Mouse (Mus musculus): ENCODE measurements around the gene Ceacam20.
"Not testable (repeated sequence)": the region's sequence is repeated elsewhere in the genome, so short reads cannot be mapped to it uniquely, and the experiment has no call there.

Ceacam20 gene

GRCm38 (mm10) chr7:19964985-19965579 lies at the start of gene Ceacam20:
TSS of gene Ceacam20 (plus strand) at chr7:19965412.
- no peak for DNase-seq (ENCODE audit: extremely low spot score)

GRCm38 (mm10) chr7:19920166-19920505 lies 45.1 kb upstream of the Ceacam20 start:
- no peak for DNase-seq (ENCODE audit: extremely low spot score)

- DNase-seq (ENCODE audit: extremely low spot score) = peak; percentile 80
Measured at GRCm38 (mm10) chr7:19920506-19921261, 44.5 kb upstream of the Ceacam20 start, which contains the start of gene Pvr. TSS of gene Pvr (minus strand) at chr7:19921160.

GRCm38 (mm10) chr7:19923354-19923753 lies 41.9 kb upstream of the Ceacam20 start:
- no peak for DNase-seq (ENCODE audit: extremely low spot score)

- peak; percentile 11 for DNase-seq (ENCODE audit: extremely low spot score)
Measured at GRCm38 (mm10) chr7:19923797-19924196, 41.4 kb upstream of the Ceacam20 start.

GRCm38 (mm10) chr7:19925376-19925775 lies 39.8 kb upstream of the Ceacam20 start:
- no peak for DNase-seq (ENCODE audit: extremely low spot score)

GRCm38 (mm10) chr7:19926849-19927480 lies 38.2 kb upstream of the Ceacam20 start:
- DNase-seq (ENCODE audit: extremely low spot score) = no peak

- DNase-seq (ENCODE audit: extremely low spot score) = no peak
Measured at GRCm38 (mm10) chr7:19928486-19928885, 36.7 kb upstream of the Ceacam20 start.

GRCm38 (mm10) chr7:19930481-19930880 lies 34.7 kb upstream of the Ceacam20 start:
- not testable (repeated sequence) for DNase-seq (ENCODE audit: extremely low spot score)

GRCm38 (mm10) chr7:19932133-19932876 lies 32.9 kb upstream of the Ceacam20 start:
- DNase-seq (ENCODE audit: extremely low spot score) = no peak

- DNase-seq (ENCODE audit: extremely low spot score) = no peak
Measured at GRCm38 (mm10) chr7:19932877-19933809, 32.1 kb upstream of the Ceacam20 start.

GRCm38 (mm10) chr7:19935171-19935751 lies 30.0 kb upstream of the Ceacam20 start:
- no peak for DNase-seq (ENCODE audit: extremely low spot score)

GRCm38 (mm10) chr7:19935961-19936360 lies 29.3 kb upstream of the Ceacam20 start:
- no peak for DNase-seq (ENCODE audit: extremely low spot score)

- DNase-seq (ENCODE audit: extremely low spot score) = no peak
Measured at GRCm38 (mm10) chr7:19937229-19937821, 27.9 kb upstream of the Ceacam20 start.

- no peak for DNase-seq (ENCODE audit: extremely low spot score)
Measured at GRCm38 (mm10) chr7:19939555-19940235, 25.5 kb upstream of the Ceacam20 start.

- DNase-seq (ENCODE audit: extremely low spot score) = no peak
Measured at GRCm38 (mm10) chr7:19940256-19940655, 25.0 kb upstream of the Ceacam20 start.

- DNase-seq (ENCODE audit: extremely low spot score) = no peak
Measured at GRCm38 (mm10) chr7:19944709-19945108, 20.5 kb upstream of the Ceacam20 start.

GRCm38 (mm10) chr7:19945201-19945600 lies 20.0 kb upstream of the Ceacam20 start:
- DNase-seq (ENCODE audit: extremely low spot score) = no peak

- DNase-seq (ENCODE audit: extremely low spot score) = no peak
Measured at GRCm38 (mm10) chr7:19945821-19946515, 19.2 kb upstream of the Ceacam20 start.

All from embryo, embryonic 9.5 days (tissue).